Mouse (Mus musculus): ENCODE results near the gene Pcyt1a.

- TF ChIP-seq GATA1 (IDR thresholded peaks at IDR 0.05; ENCODE audit: borderline replicate concordance, low read length) (no peak), POLR2AphosphoS5 (IDR thresholded peaks at IDR 0.05; ENCODE audit: insufficient replicate concordance, low read depth, low read length) (no peak)
Observed at GRCm38 (mm10) chr16:32454646-32455045, 23.9 kb downstream of the Pcyt1a start.

All from G1E (cell line).